Mouse (Mus musculus) forelimb bud, embryonic 11.5 days (tissue): ENCODE measurements around the gene Tmigd3.

Experiments
- DNase-seq: peaks from one replicate; pipeline ENCODE4 v3.0.0-alpha.2; 2012; ENCODE audit warnings: low read depth, low spot score

Tmigd3 gene

DNA sequence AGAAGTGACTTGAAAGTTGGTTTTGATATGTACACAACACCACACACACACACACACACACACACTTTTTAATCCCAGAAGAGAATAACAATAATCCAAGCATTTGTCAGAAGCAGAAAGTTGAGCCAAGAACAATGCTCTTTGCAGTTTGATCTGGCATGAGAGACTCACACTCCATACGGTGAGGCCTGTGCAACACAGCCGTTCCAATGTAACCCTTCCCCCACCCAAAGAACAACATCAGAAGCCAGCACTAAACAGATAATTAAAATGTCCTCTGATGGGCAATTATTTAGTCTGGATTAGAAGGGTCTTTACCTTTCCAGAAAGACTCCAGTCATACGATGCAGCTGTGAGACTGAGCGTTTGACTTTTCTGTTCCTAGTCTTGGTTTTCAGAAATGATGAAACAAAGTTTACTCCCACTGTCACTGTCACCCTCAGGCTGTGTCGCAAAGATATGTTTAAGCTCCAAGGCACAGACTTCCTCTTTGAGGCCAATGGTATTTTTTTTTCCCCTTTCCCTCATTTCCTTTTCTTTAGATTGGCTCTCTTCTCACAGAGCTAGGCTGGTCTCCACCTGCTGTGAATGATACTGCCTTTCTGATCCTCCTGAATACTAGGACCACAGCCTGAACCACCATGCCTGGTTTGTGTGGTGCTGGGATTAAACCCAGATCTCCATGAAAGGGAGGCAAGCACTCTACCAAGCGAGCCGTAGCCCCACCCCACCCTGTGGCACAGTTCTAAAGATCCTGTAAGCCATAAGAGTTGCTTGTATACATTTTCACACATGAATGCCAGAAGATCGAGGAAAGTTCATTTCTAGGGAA is 61.8 kb downstream of the Tmigd3 start, which contains the start of gene I830077J02Rik:
Gene I830077J02Rik (minus strand): TSS at position 425 of the 832 bp plus-strand sequence.
- DNase-seq = no peak

DNA sequence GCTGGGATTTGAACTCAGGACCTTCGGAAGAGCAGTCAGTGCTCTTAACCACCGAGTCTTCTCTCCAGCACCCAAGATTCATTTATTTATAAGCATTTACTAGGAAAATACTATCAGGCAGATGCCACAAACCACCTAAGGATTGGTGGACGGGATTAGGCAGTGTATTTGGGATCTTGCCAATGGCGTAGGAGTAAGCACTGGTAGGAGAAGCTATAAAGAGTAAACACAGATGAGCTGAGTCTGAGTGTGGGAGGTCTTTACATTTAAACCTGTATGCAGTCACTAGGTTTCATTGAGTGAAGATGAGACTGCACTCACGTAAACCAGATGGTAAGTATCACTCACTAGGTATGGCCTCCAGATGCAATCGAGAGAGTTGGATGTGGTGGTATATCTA is 63.2 kb downstream of the Tmigd3 start:
- DNase-seq = no peak

- DNase-seq = no peak
These were observed 64.3 kb downstream of the Tmigd3 start for GRCm38 (mm10) chr3:105935033-105935432.

DNA sequence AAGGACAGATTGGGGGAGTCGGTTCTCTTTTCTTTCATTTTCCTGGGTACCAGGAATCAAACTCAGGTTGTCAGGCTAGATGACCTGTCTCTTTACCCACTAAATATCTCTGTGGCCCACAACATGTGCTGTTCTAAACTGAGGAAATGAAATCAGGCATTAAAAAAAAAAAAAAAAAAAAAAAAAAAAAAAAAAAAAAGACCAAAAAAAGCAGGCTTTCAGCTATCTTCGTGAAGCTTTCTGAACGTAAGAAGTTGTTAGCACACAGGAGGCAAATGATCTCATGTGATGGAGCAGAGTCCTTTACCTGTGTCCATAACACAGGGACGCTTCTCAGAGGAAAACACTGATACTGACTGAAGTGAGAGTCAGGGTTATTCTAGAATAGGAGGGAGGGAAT is 65.4 kb downstream of the Tmigd3 start:
- DNase-seq = no peak

DNA sequence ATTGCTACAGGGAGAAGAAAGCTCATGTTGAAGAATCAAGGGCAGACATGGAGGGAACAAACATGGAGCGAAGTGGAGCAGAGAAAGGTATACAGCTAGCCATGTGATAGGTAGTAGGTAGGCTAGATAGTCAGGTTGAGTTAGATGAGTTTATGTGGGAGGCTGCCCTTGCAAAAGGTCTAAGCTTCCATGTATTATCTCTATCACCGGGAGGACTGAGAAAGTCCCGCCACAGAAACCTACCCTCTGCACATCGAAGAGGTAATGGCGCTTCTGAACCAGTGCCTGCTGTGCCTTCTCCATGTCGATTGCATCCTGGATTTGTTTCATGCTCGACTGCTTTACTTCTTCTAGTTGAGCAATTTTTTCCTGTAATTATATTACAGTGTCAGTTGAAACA is 80.6 kb downstream of the Tmigd3 start:
- DNase-seq = no peak

DNA sequence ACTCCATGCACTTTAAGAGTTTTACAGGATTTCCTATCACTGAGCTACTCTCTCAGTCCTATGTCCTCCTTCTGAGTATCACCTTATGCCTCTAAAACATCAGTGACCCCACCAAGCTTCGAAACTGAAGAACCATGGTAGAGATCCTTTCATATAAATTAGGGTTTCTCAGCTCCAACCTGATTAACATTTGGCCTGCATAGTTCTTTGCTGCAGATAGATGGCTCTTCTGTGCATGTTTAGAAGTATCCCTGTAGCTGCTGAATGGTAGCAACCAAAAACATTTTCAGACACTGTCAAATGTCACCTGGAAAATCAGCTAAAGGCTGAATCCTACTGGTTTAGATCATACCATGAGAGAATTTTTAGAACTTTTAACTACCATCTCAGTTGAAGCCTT is 86.5 kb downstream of the Tmigd3 start:
- DNase-seq = no peak

DNA sequence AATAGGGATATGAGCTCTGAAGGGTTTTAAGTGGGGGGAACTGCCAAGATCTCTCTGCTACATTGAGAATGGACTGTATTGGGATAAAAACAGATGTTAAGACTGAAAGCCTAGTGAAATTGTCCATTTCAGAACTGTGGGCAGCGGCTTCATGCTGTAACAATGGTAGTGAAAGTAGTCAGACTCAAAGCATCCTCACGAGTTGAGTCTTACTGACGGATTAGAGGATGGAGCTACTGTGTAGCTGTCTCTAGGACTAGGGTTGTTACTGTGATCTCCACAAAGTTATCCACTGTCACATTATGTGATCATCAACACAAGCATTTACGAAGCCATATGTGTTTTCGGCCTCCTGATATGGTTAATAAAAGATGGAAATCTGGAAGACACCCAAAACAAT is 87.5 kb downstream of the Tmigd3 start:
- no peak for DNase-seq

DNA sequence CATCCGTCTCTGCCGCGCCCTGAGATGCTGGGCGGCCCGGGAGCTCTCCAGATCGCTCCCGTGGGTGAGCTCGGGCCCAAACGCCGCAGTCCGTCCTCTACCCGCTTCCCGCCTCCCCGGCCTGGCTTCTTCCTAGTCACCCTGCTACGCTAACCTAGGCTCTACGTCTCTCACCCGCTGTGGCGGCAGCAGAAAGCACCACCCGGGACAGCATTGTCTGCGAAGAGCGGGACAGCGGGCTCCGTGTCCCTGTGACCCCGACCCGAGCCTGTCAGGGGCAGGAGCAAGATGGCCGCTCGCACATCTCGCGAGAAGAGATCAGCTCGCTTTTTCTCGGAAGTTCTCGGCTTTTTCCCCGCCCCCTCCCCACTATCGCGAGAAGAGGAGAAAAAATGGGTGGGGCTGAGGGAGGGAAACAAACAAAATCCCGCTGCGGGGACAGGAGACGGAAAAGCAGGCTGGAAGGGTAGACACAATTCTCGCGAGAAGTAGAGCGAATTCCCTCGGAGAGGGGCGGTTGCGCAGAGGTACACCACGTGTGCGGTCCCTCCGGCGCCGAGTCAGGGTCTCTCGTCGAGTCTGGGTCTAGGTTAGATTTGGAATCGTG is 88.4 kb downstream of the Tmigd3 start, which contains the start of gene Wdr77:
Gene Wdr77 (plus strand): TSS at position 396 of the 607 bp plus-strand sequence.
- DNase-seq = peak; percentile 100

DNA sequence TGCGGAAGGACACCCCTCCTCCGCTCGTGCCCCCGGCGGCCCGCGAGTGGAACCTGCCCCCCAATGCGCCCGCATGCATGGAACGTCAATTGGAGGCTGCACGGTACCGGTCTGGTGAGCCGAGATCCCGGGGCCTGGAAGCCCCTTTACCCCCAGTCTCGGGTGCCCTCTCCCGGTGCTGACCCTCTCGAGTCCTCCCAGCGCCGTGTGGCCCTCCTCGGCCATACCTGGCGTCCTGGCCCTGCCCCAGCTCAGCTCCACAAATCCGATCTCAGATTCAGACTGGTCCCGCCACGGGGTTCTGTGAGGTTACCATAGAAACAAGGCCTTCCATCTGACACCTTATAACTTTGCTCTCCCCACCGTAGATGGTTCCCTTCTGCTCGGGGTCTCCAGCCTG is 88.9 kb downstream of the Tmigd3 start:
- peak; percentile 35 for DNase-seq

DNA sequence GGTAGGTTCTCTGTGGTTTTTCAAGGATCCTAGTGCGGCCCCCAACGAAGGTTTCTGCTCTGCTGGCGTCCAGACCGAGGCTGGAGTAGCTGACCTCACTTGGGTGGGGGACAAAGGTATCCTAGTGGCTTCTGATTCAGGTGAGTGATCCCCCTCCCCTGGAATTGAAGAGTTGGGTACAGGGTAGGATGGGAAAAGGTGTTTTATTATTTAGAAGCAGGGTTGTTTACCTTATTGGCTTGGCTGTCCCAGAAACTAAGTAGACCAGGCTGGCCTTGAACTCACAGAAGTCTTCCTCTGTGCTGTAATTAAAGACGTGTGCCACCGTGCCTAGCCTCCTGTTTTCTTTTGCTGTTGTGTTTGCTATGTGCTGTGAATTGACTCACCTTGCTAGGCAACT is 89.3 kb downstream of the Tmigd3 start, which contains the start of gene Atp5f1:
Gene Atp5f1 (minus strand): TSS at position 101 of the 400 bp plus-strand sequence.
- no peak for DNase-seq

- no peak for DNase-seq
These were observed 90.0 kb downstream of the Tmigd3 start for GRCm38 (mm10) chr3:105960700-105961099.

- DNase-seq = no peak
These were observed 101.2 kb downstream of the Tmigd3 start for GRCm38 (mm10) chr3:105971831-105972446.

- DNase-seq = no peak
These were observed 102.7 kb downstream of the Tmigd3 start, which contains the start of gene Ovgp1 for GRCm38 (mm10) chr3:105973411-105973810. Gene Ovgp1 (plus strand): TSS chr3:105973711.
